In genomic region chr8:54420339-54421098, GRCm38 (mm10) we compare ENCODE assay signal across 28 mouse cellular contexts.
DNase-seq lines count a peak whose midpoint lies in the region; ATAC-seq lines count a peak whose summit lies in the region.
"Had no signal": no experiment of that assay in that cellular context is flagged by ENCODE, and none has a peak within 500 bp of the region (broad histone marks: within the 10 kb centered on the region; RNA-seq: fewer than 3 reads in every experiment).

No protein-coding gene starts in this region.

- H3K4me2 ChIP-seq in midbrain, embryonic 11.5 days = no peak overlapping the region
- H3K4me2 ChIP-seq in hindbrain, embryonic 11.5 days (replicated peaks; ENCODE audit: low read depth, low read length) = no peak overlapping the region
- H3K4me2 ChIP-seq: embryonic facial prominence, embryonic 15.5 days; forebrain, embryonic 15.5 days; hindbrain, embryonic 12.5 days; limb, embryonic 12.5 days had no signal

- H3K36me3 ChIP-seq in midbrain, embryonic 11.5 days (ENCODE audit: control insufficient read depth, insufficient read depth, low read length) = no peaks in the 10 kb centered on the region
- H3K36me3 ChIP-seq in hindbrain, embryonic 11.5 days (ENCODE audit: control insufficient read depth, insufficient read depth, low read length) = no peaks in the 10 kb centered on the region
- H3K36me3 ChIP-seq: embryonic facial prominence, embryonic 15.5 days; forebrain, embryonic 10.5 days; forebrain, embryonic 15.5 days; hindbrain, embryonic 12.5 days; limb, embryonic 12.5 days; midbrain, embryonic 10.5 days had no signal

- no peaks in the 10 kb centered on the region for H3K27me3 ChIP-seq in midbrain, embryonic 11.5 days (ENCODE audit: control insufficient read depth, insufficient read depth, low read length)
- no peaks in the 10 kb centered on the region for H3K27me3 ChIP-seq in hindbrain, embryonic 11.5 days (ENCODE audit: control insufficient read depth, insufficient read depth, low read length)
- H3K27me3 ChIP-seq: embryonic facial prominence, embryonic 15.5 days; forebrain, embryonic 15.5 days; hindbrain, embryonic 12.5 days; limb, embryonic 12.5 days had no signal

- H3K4me1 ChIP-seq in midbrain, embryonic 11.5 days (ENCODE audit: control insufficient read depth, insufficient read depth, low read length) = no peaks in the 10 kb centered on the region
- H3K4me1 ChIP-seq in hindbrain, embryonic 11.5 days (replicated peaks; ENCODE audit: control insufficient read depth, insufficient read depth, low read length) = no peaks in the 10 kb centered on the region
- H3K4me1 ChIP-seq: embryonic facial prominence, embryonic 15.5 days; forebrain, embryonic 10.5 days; forebrain, embryonic 15.5 days; hindbrain, embryonic 12.5 days; limb, embryonic 12.5 days; midbrain, embryonic 10.5 days had no signal

- 86% methylated on average over 6 of the region's 6 CpGs for WGBS in midbrain, embryonic 11.5 days
- 86% methylated on average over 6 of the region's 6 CpGs for WGBS in hindbrain, embryonic 11.5 days

- H3K27ac ChIP-seq in midbrain, embryonic 11.5 days (ENCODE audit: low read depth, low read length) = no peak overlapping the region
- H3K27ac ChIP-seq in hindbrain, embryonic 11.5 days (ENCODE audit: low read depth, low read length) = no peak overlapping the region
- H3K27ac ChIP-seq: embryonic facial prominence, embryonic 15.5 days; forebrain, embryonic 10.5 days; forebrain, embryonic 15.5 days; hindbrain, embryonic 12.5 days; hindbrain, postnatal 0 days; kidney, postnatal 0 days; limb, embryonic 12.5 days; midbrain, embryonic 10.5 days had no signal

- H3K9me3 ChIP-seq in midbrain, embryonic 11.5 days (ENCODE audit: control insufficient read depth, low read length) = no peaks in the 10 kb centered on the region
- no peaks in the 10 kb centered on the region for H3K9me3 ChIP-seq in hindbrain, embryonic 11.5 days (ENCODE audit: control insufficient read depth, low read length)
- H3K9me3 ChIP-seq: embryonic facial prominence, embryonic 15.5 days; forebrain, embryonic 10.5 days; forebrain, embryonic 15.5 days; hindbrain, embryonic 12.5 days; limb, embryonic 12.5 days; midbrain, embryonic 10.5 days had no signal

- peak; percentile 98 for ATAC-seq in hematopoietic stem cell, adult 5-6 weeks (replicated peaks in 1 of 2; ENCODE audit: insufficient read depth in 1 of 2, low FRiP score in 2 of 2, low TSS enrichment in 1 of 2, low read depth in 1 of 2, poor library complexity in 2 of 2, severe bottlenecking in 2 of 2)
- ATAC-seq in midbrain, embryonic 11.5 days (ENCODE audit: low FRiP score) = no peak
- no peak for ATAC-seq in hindbrain, embryonic 11.5 days (ENCODE audit: low FRiP score)
- ATAC-seq: activated CD4-positive, CD25-positive, alpha-beta regulatory T cell, adult 4 months; forebrain, embryonic 15.5 days; hindbrain, postnatal 0 days; intestine, embryonic 16.5 days; liver, postnatal 0 days had no signal

- DNase-seq in left cerebral cortex, adult 11 months (ENCODE audit: low spot score) = peak; percentile 19
- no peak for DNase-seq in left cerebral cortex, adult 8-10 months (ENCODE audit: low spot score in 2 of 2)
- DNase-seq in c-Kit-positive CD71-negative TER-119-negative erythroid progenitor cells, embryonic 14.5 days (ENCODE audit: low read depth) = peak; percentile 29
- peak; percentile 8 to 47 for DNase-seq in natural killer cell, adult 2 months (ENCODE audit: low spot score in 2 of 2)
- DNase-seq in heart, adult 11 months = no peak
- no peak for DNase-seq in midbrain, embryonic 11.5 days (ENCODE audit: low spot score, missing footprints)
- no peak for DNase-seq in hindbrain, embryonic 11.5 days (ENCODE audit: low spot score)
- DNase-seq: adrenal gland, adult 8-10 months; B cell, adult 2 months; cerebellum, adult 11 months; cerebellum, adult 9-10 months; cerebellum, postnatal 36 days; heart, postnatal 14 days; kidney, adult 8-10 months; layer of hippocampus, adult 9-11 months; liver, postnatal 0 days; lung, postnatal 4 days had no signal

- H3K9ac ChIP-seq in midbrain, embryonic 11.5 days (ENCODE audit: low read length) = no peak overlapping the region
- no peak overlapping the region for H3K9ac ChIP-seq in hindbrain, embryonic 11.5 days (ENCODE audit: low read depth, low read length)
- H3K9ac ChIP-seq: embryonic facial prominence, embryonic 15.5 days; forebrain, embryonic 15.5 days; hindbrain, embryonic 12.5 days; limb, embryonic 12.5 days; liver, postnatal 0 days had no signal

- H3K4me3 ChIP-seq in midbrain, embryonic 11.5 days (ENCODE audit: low read depth, low read length) = no peak overlapping the region
- H3K4me3 ChIP-seq in hindbrain, embryonic 11.5 days (ENCODE audit: low read depth, low read length) = no peak overlapping the region
- H3K4me3 ChIP-seq: embryonic facial prominence, embryonic 15.5 days; forebrain, embryonic 10.5 days; forebrain, embryonic 15.5 days; hindbrain, embryonic 12.5 days; limb, embryonic 12.5 days; midbrain, embryonic 10.5 days had no signal

Comparison
In these comparisons a context has a peak if more than half of its experiments do, and no peak if none do; other contexts are left out.
1. DNase-seq: peak in left cerebral cortex, adult 11 months (single experiment), c-Kit-positive CD71-negative TER-119-negative erythroid progenitor cells, embryonic 14.5 days (single experiment) and natural killer cell, adult 2 months (2 of 2); none in left cerebral cortex, adult 8-10 months (0 of 2), heart, adult 11 months (single experiment), midbrain, embryonic 11.5 days (single experiment) and hindbrain, embryonic 11.5 days (single experiment).
2. ATAC-seq: peak in hematopoietic stem cell, adult 5-6 weeks (2 of 2); none in midbrain, embryonic 11.5 days (single experiment) and hindbrain, embryonic 11.5 days (single experiment).